ENCODE assay signal across 27 mouse cellular contexts in the genomic region with DNA sequence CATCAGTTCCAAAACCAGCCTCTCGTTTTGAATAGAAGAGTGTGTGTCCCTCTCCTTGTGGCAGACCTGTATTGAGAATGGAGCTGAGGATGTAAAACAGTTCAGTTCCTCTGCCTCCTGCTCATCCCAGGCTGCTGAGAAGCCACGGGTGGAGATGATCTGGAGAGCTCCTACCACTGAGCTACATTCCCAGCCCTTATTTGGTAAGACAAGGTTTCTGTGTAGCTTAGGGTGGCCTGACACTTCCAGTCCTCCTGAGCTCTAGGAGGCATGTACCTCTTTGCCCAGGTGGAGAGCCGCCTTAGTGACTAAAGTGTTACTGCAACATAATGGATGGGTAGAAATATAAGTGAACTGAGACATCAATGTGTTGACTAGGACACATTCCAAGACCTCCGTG. TPM values are rescaled to one million over a fixed set of nuclear protein-coding genes. Genes with fewer than 3 reads are reported as not detected.
"Had no signal": no experiment of that assay in that cellular context is flagged by ENCODE, and none has a peak within 500 bp of the region (broad histone marks: within the 10 kb centered on the region; RNA-seq: fewer than 3 reads in every experiment).

No protein-coding gene starts in this region.

- H3K4me1 ChIP-seq: embryonic facial prominence, embryonic 12.5 days had no signal

- DNase-seq: cerebellum, adult 2 months; cerebellum, adult 8-10 months; cerebellum, adult 9-10 months; cerebellum, adult 9-11 months; cerebellum, postnatal 10 days; cerebellum, postnatal 14 days; cerebellum, postnatal 25 days; cerebellum, postnatal 36 days; embryo, embryonic 11 days; forebrain, postnatal 0 days; gastrocnemius, adult 2 months; gastrocnemius, postnatal 10 days; gastrocnemius, postnatal 14 days; gastrocnemius, postnatal 25 days; gastrocnemius, postnatal 36 days; heart, adult 18-20 months; heart, adult 2 months had no signal

- H3K9me3 ChIP-seq: embryonic facial prominence, embryonic 10.5 days; embryonic facial prominence, embryonic 12.5 days; embryonic facial prominence, embryonic 13.5 days; embryonic facial prominence, embryonic 15.5 days; forebrain, embryonic 10.5 days; forebrain, embryonic 12.5 days; forebrain, embryonic 13.5 days; forebrain, embryonic 15.5 days had no signal

- H3K4me3 ChIP-seq: embryonic facial prominence, embryonic 10.5 days; embryonic facial prominence, embryonic 12.5 days; embryonic facial prominence, embryonic 13.5 days; embryonic facial prominence, embryonic 15.5 days; erythroblast, embryonic 14.5 days; forebrain, embryonic 10.5 days; forebrain, embryonic 12.5 days; forebrain, embryonic 13.5 days; forebrain, embryonic 15.5 days; gastrocnemius, adult 2 months; heart, adult 2 months had no signal

- H3K27ac ChIP-seq: embryonic facial prominence, embryonic 10.5 days; embryonic facial prominence, embryonic 12.5 days; embryonic facial prominence, embryonic 13.5 days; embryonic facial prominence, embryonic 15.5 days; forebrain, embryonic 10.5 days; forebrain, embryonic 12.5 days; forebrain, embryonic 13.5 days; forebrain, embryonic 15.5 days; gastrocnemius, adult 2 months; heart, adult 2 months had no signal

RNA-seq across cellular contexts. Expression of a gene that starts 2.8 kb away (rescaled TPM):
- total RNA-seq: common myeloid progenitor, adult 5-6 weeks had no signal
- polyA plus RNA-seq: erythroblast, embryonic 14.5 days had no signal
